Mouse (Mus musculus): ENCODE data around the gene Sox5.

The Sox5 gene

GRCm38 (mm10) chr6:144711841-144712240 is 69.9 kb downstream of the Sox5 start:
- DNase-seq, result peak; percentile 63

GRCm38 (mm10) chr6:144710816-144711215 is 71.0 kb downstream of the Sox5 start:
- no peak for DNase-seq

GRCm38 (mm10) chr6:144709614-144710180 is 72.1 kb downstream of the Sox5 start:
- no peak for DNase-seq

GRCm38 (mm10) chr6:144708410-144708809 is 73.4 kb downstream of the Sox5 start:
- DNase-seq, result no peak

GRCm38 (mm10) chr6:144707976-144708375 is 73.8 kb downstream of the Sox5 start:
- no peak for DNase-seq

GRCm38 (mm10) chr6:144704962-144705361 is 76.8 kb downstream of the Sox5 start:
- peak; percentile 10 for DNase-seq

GRCm38 (mm10) chr6:144695660-144696059 is 86.1 kb downstream of the Sox5 start:
- DNase-seq, result no peak

- DNase-seq, result no peak
These were observed 88.4 kb downstream of the Sox5 start for GRCm38 (mm10) chr6:144693211-144693899.

- DNase-seq, result no peak
These were observed 90.3 kb downstream of the Sox5 start for GRCm38 (mm10) chr6:144691298-144692041.

GRCm38 (mm10) chr6:144689076-144689475 is 92.7 kb downstream of the Sox5 start:
- no peak for DNase-seq

GRCm38 (mm10) chr6:144687681-144688080 is 94.1 kb downstream of the Sox5 start:
- no peak for DNase-seq

GRCm38 (mm10) chr6:144681045-144681789 is 100.6 kb downstream of the Sox5 start:
- no peak for DNase-seq

GRCm38 (mm10) chr6:144677491-144678133 is 104.2 kb downstream of the Sox5 start:
- no peak for DNase-seq

- no peak for DNase-seq
These were observed 106.7 kb downstream of the Sox5 start for GRCm38 (mm10) chr6:144675111-144675510.

- no peak for DNase-seq
These were observed 107.9 kb downstream of the Sox5 start for GRCm38 (mm10) chr6:144673906-144674305.

- no peak for DNase-seq
These were observed 111.2 kb downstream of the Sox5 start for GRCm38 (mm10) chr6:144670433-144671167.

- no peak for DNase-seq
These were observed 115.2 kb downstream of the Sox5 start for GRCm38 (mm10) chr6:144666617-144667016.

- DNase-seq, result peak; percentile 30
These were observed 117.0 kb downstream of the Sox5 start for GRCm38 (mm10) chr6:144664765-144665164.

- no peak for DNase-seq
These were observed 118.2 kb downstream of the Sox5 start for GRCm38 (mm10) chr6:144663516-144664074.

GRCm38 (mm10) chr6:144659115-144660108 is 122.4 kb downstream of the Sox5 start:
- no peak for DNase-seq

Data from liver (tissue).